Mouse (Mus musculus): ENCODE results near the gene Plxnd1. TPM values are rescaled to one million over a fixed set of nuclear protein-coding genes. Genes with fewer than 3 reads are reported as not detected.

Gene Plxnd1
- total and polyA plus RNA-seq, 2 experiments from 2014 or later: 8.2 to 31.2 TPM

DNA sequence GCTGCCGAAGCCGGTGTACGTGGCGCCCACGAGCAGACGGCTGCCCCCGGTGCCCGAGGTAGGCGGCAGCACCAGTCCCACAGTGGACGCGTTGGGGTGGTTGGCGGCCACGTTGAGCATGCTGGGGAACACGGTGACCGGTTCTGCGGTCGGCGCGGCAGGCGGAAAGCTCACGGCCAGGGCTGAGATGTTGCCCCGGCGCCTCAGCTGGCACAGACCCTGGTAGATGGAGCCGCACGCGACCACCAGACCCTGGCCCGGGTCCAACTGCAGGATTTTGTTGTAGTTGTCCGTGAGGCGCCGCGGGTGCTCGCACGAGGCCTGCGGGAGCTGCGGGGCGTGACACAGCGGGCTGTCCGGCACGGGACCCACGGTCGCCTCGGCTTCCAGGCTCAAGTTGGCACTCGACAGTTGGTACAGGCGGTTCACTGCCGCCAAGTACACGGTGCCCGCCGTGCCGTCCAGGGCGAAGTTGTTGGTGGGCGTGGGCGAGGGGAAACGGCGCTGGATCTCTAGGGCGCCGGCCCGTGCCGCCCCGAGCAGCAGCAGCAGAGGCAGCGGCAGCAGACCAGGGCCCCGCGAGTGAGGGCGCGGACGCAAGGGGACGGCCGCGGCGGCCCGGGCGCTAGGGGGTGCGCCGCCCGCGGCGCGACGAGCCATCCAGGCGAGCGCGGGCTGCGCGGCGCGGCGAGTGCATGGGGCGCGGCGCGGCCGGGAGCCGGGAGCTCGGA lies 494 bp downstream of the Plxnd1 start:
- under 1% methylated on average over 61 of the region's 93 CpGs for WGBS
- no peaks in the 10 kb centered on the region for H3K4me1 ChIP-seq (ENCODE audit: insufficient read depth, low read length)
- peak overlapping the region; percentile 85 for H3K4me2 ChIP-seq (ENCODE audit: low read depth, low read length)
- peaks cover 6% of the 10 kb centered on the region; the same call in 1 of the 2 replicates for H3K27me3 ChIP-seq (ENCODE audit: insufficient read depth, low read length)
- no peak overlapping the region; the same call in 1 of the 2 replicates for H3K27ac ChIP-seq
- no peaks in the 10 kb centered on the region for H3K9me3 ChIP-seq (ENCODE audit: low read length)
- peak overlapping the region; percentile 46 for H3K4me3 ChIP-seq (ENCODE audit: low read length)
- DNase-seq (ENCODE audit: low spot score): peak; percentile 41
- TF ChIP-seq CTCF (IDR thresholded peaks at IDR 0.05; ENCODE audit: low read depth): 0 out of 2 replicates have a peak, but pooled peaks have one; percentile 3
- H3K9ac ChIP-seq (replicated peaks; ENCODE audit: low read length): peak overlapping the region; percentile 44
- H3K36me3 ChIP-seq (ENCODE audit: insufficient read depth, low read length): no peaks in the 10 kb centered on the region
- ATAC-seq: no peak

DNA sequence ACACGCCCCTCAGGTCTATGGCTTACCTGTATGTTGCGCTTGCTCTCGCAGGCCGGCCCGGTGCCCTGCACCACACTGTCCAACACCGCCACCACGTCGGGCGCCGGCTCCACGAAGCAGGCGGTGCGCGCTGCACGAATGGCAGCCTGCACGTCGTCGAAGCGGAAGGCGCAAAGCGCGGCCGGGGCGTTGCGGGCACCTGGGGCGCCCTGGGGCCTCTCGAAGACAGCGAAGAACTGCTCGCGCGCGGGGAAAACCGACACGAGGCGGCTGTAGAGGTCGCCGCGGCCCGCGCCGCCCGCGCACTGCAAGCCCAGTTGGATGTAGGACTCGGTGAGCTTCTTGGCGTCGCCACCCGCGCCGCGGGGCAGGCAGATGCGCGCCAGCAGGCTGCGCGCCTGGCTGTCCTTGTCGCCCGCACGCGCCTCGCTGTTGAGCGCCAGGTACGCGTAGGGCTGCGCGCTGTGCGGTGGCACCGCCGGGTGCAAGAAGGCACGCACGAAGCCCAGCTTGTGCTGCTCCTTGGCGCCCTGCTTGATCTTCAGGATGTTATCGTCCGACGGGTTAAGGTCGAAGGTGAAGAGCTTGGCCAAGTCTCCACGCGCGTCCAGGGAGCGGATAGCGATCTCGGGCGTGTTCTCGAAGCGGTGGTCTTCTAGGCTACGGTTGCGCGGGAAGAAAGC lies 1.2 kb downstream of the Plxnd1 start:
- Histone ChIP-seq H3K9ac (replicated peaks; ENCODE audit: low read length) (peak overlapping the region; percentile 44; the same call in 1 of the 2 replicates), H3K27me3 (ENCODE audit: insufficient read depth, low read length) (peaks cover 6% of the 10 kb centered on the region; the same call in 1 of the 2 replicates), H3K4me1 (ENCODE audit: insufficient read depth, low read length) (no peaks in the 10 kb centered on the region), H3K9me3 (ENCODE audit: low read length) (no peaks in the 10 kb centered on the region), H3K4me2 (ENCODE audit: low read depth, low read length) (peak overlapping the region; percentile 85), H3K27ac (no peak overlapping the region; the same call in 1 of the 2 replicates), H3K4me3 (ENCODE audit: low read length) (peak overlapping the region; percentile 46), H3K36me3 (ENCODE audit: insufficient read depth, low read length) (no peaks in the 10 kb centered on the region)
- no peak for TF ChIP-seq CTCF (IDR thresholded peaks at IDR 0.05; ENCODE audit: low read depth)
- 2% methylated on average over 84 of the region's 86 CpGs for WGBS
- peak; percentile 42 for DNase-seq (ENCODE audit: low spot score)
- ATAC-seq: 0 out of 2 replicates have a peak, but pooled peaks have one; percentile 2

- no peak for ATAC-seq
- Histone ChIP-seq H3K27me3 (ENCODE audit: insufficient read depth, low read length) (peaks cover 6% of the 10 kb centered on the region; the same call in 1 of the 2 replicates), H3K27ac (no peak overlapping the region), H3K4me3 (ENCODE audit: low read length) (peak overlapping the region; percentile 46), H3K36me3 (ENCODE audit: insufficient read depth, low read length) (no peaks in the 10 kb centered on the region), H3K9ac (replicated peaks; ENCODE audit: low read length) (peak overlapping the region; percentile 44; the same call in 1 of the 2 replicates), H3K4me1 (ENCODE audit: insufficient read depth, low read length) (no peaks in the 10 kb centered on the region), H3K4me2 (ENCODE audit: low read depth, low read length) (peak overlapping the region; percentile 85), H3K9me3 (ENCODE audit: low read length) (no peaks in the 10 kb centered on the region)
- no peak for DNase-seq (ENCODE audit: low spot score)
- TF ChIP-seq CTCF (IDR thresholded peaks at IDR 0.05; ENCODE audit: low read depth): no peak
- WGBS: 41% methylated on average over 6 of the region's 6 CpGs
These were observed 1.8 kb downstream of the Plxnd1 start for GRCm38 (mm10) chr6:115992981-115993380.

- no peak for ATAC-seq
- Histone ChIP-seq H3K27me3 (ENCODE audit: insufficient read depth, low read length) (peaks cover 6% of the 10 kb centered on the region; the same call in 1 of the 2 replicates), H3K27ac (no peak overlapping the region), H3K36me3 (ENCODE audit: insufficient read depth, low read length) (no peaks in the 10 kb centered on the region), H3K9me3 (ENCODE audit: low read length) (no peaks in the 10 kb centered on the region), H3K9ac (replicated peaks; ENCODE audit: low read length) (peak overlapping the region; percentile 21; the same call in 1 of the 2 replicates), H3K4me3 (ENCODE audit: low read length) (peak overlapping the region; percentile 46), H3K4me1 (ENCODE audit: insufficient read depth, low read length) (peaks cover 7% of the 10 kb centered on the region; the same call in 1 of the 2 replicates), H3K4me2 (ENCODE audit: low read depth, low read length) (peak overlapping the region; percentile 85)
- DNase-seq (ENCODE audit: low spot score): no peak
- WGBS: 43% methylated on average over 10 of the region's 10 CpGs
- no peak for TF ChIP-seq CTCF (IDR thresholded peaks at IDR 0.05; ENCODE audit: low read depth)
These were observed 2.8 kb downstream of the Plxnd1 start for GRCm38 (mm10) chr6:115991881-115992620.

GRCm38 (mm10) chr6:115991108-115991880 lies 3.5 kb downstream of the Plxnd1 start:
- peaks cover 15% of the 10 kb centered on the region for H3K4me1 ChIP-seq (ENCODE audit: insufficient read depth, low read length)
- H3K27me3 ChIP-seq (ENCODE audit: insufficient read depth, low read length): peaks cover 6% of the 10 kb centered on the region; the same call in 1 of the 2 replicates
- 41% methylated on average over 13 of the region's 13 CpGs for WGBS
- H3K36me3 ChIP-seq (ENCODE audit: insufficient read depth, low read length): no peaks in the 10 kb centered on the region
- H3K27ac ChIP-seq: peak overlapping the region; percentile 7; the same call in 1 of the 2 replicates
- peak overlapping the region; percentile 46 for H3K4me3 ChIP-seq (ENCODE audit: low read length)
- no peak for TF ChIP-seq CTCF (IDR thresholded peaks at IDR 0.05; ENCODE audit: low read depth)
- peak overlapping the region; percentile 85 for H3K4me2 ChIP-seq (ENCODE audit: low read depth, low read length)
- peak overlapping the region; percentile 21; the same call in 1 of the 2 replicates for H3K9ac ChIP-seq (replicated peaks; ENCODE audit: low read length)
- H3K9me3 ChIP-seq (ENCODE audit: low read length): no peaks in the 10 kb centered on the region
- ATAC-seq: 0 out of 2 replicates have a peak, but pooled peaks have one; percentile 4
- peak; percentile 34 for DNase-seq (ENCODE audit: low spot score)

Data from hindbrain, postnatal 0 days (tissue).